Mouse (Mus musculus): ENCODE data around the gene Hoxd11.
A peak's percentile ranks its signal among the peaks of the same experiment; 100 is the strongest.

GRCm38 (mm10) chr2:74715504-74716241 is 36.3 kb downstream of the Hoxd11 start:
- TF ChIP-seq EP300 (IDR thresholded peaks at IDR 0.05; ENCODE audit: insufficient read depth, low read depth, low read length) (no peak), CTCF (IDR thresholded peaks at IDR 0.05; ENCODE audit: low read depth, low read length) (peak; percentile 80), POLR2A (IDR thresholded peaks at IDR 0.05; ENCODE audit: insufficient read depth, low read length) (no peak)
